Mouse (Mus musculus) limb, embryonic 14.5 days (tissue): ENCODE measurements around the gene Rxra. TPM values are rescaled to one million over a fixed set of nuclear protein-coding genes. Genes with fewer than 3 reads are reported as not detected.

Experiments used
- ATAC-seq: fragments of 200-750 bp; cut with Nextera tagmentation; 2 replicates; pipeline ENCODE4 v1.8.0; 2017; ENCODE audit warnings: low read depth, moderate number of reproducible peaks, moderate TSS enrichment; ENCODE audit not compliant: low FRiP score
- DNase-seq: peaks from one replicate; pipeline ENCODE4 v3.0.0-alpha.2; 2015; ENCODE audit warnings: low spot score
- H3K27ac ChIP-seq: fragments of 300-500 bp; sonication (generic); replicated peaks from 2 replicates; pipeline ENCODE4 v1.5.1; 2014; ENCODE audit warnings: low read depth, mild to moderate bottlenecking, low read length, moderate library complexity, mixed read lengths
- H3K27me3 ChIP-seq: fragments of 300-500 bp; sonication (generic); 2 replicates; pipeline ENCODE4 v1.6.1; 2014; ENCODE audit warnings: low read length, mixed read lengths; ENCODE audit not compliant: control insufficient read depth, insufficient read depth
- H3K36me3 ChIP-seq: fragments of 300-500 bp; sonication (generic); 2 replicates; pipeline ENCODE4 v1.6.1; 2014; ENCODE audit warnings: mild to moderate bottlenecking, low read length, moderate library complexity, mixed read lengths; ENCODE audit not compliant: control insufficient read depth, insufficient read depth
- H3K4me1 ChIP-seq: fragments of 300-500 bp; sonication (generic); 2 replicates; pipeline ENCODE4 v1.6.1; 2014; ENCODE audit warnings: antibody characterized with exemption, low read length, mixed read lengths; ENCODE audit not compliant: control insufficient read depth, insufficient read depth
- H3K4me2 ChIP-seq: fragments of 300-500 bp; sonication (generic); replicated peaks from 2 replicates; pipeline ENCODE4 v1.6.1; 2014; ENCODE audit warnings: low read depth, mild to moderate bottlenecking, low read length, moderate library complexity; ENCODE audit not compliant: severe bottlenecking
- H3K4me3 ChIP-seq: fragments of 300-500 bp; sonication (generic); replicated peaks from 2 replicates; pipeline ENCODE4 v1.5.1; 2014; ENCODE audit warnings: low read length
- H3K9ac ChIP-seq: fragments of 300-500 bp; sonication (generic); 2 replicates; pipeline ENCODE4 v1.6.1; 2014; ENCODE audit warnings: mild to moderate bottlenecking, low read depth, low read length, moderate library complexity; ENCODE audit not compliant: severe bottlenecking
- H3K9me3 ChIP-seq: fragments of 300-500 bp; sonication (generic); 2 replicates; pipeline ENCODE4 v1.6.1; 2016; ENCODE audit warnings: low read length; ENCODE audit not compliant: control insufficient read depth
- POLR2A ChIP-seq: fragments of 200-500 bp; IDR thresholded peaks from 2 replicates; pipeline ENCODE4 v1.8.0; 2012; ENCODE audit warnings: inconsistent platforms, mild to moderate bottlenecking, moderate library complexity, borderline replicate concordance; ENCODE audit not compliant: insufficient read depth, insufficient read length; ENCODE audit errors: extremely low read depth
- WGBS: fragments of 180-500 bp; shearing (Covaris S2); extraction: QIAGEN DNeasy Blood & Tissue Kit; methylation state at CpG from one replicate; pipeline ENCODE4 v1.1.7; 2014; 5-methylcytosine and 5-hydroxymethylcytosine counted together
- polyA plus RNA-seq, 2 experiments: library from polyadenylated mRNA; depleted of rRNA in 1 of 2; stranded (reverse) in 1 of 2; unstranded in 1 of 2; fragments of >200 nt; fragmentation: Nextera tagmentation in 1 of 2; extraction: Ambion mirVana in 1 of 2; gene quantifications; 2 replicates each; pipeline versions ENCODE4 v1.2.1 to v1.2.3; 2012 to 2014

The Rxra gene
- polyA plus RNA-seq, 2 experiments: 13.8 to 56.8 TPM

DNA sequence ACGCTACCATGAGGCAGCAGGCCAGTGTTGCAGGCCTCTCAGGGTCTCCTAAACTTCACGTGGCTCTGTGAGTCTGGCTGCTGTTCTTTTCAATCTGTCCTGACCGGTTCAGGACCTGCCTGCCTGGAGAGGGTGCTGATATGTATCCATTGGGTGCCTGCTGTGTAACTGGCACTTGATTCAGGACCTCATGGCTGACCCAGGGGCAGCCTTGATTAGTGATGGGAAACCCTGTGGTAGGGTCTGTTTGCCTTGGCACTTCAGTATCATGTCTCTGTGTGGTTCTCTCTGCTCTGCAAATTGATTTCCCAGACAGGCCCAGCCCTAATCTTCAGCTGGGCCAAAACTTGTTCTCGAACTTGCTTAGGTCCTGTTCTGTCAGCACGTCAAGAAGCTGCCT is 5.9 kb downstream of the Rxra start:
- H3K27ac ChIP-seq: no peak overlapping the region

DNA sequence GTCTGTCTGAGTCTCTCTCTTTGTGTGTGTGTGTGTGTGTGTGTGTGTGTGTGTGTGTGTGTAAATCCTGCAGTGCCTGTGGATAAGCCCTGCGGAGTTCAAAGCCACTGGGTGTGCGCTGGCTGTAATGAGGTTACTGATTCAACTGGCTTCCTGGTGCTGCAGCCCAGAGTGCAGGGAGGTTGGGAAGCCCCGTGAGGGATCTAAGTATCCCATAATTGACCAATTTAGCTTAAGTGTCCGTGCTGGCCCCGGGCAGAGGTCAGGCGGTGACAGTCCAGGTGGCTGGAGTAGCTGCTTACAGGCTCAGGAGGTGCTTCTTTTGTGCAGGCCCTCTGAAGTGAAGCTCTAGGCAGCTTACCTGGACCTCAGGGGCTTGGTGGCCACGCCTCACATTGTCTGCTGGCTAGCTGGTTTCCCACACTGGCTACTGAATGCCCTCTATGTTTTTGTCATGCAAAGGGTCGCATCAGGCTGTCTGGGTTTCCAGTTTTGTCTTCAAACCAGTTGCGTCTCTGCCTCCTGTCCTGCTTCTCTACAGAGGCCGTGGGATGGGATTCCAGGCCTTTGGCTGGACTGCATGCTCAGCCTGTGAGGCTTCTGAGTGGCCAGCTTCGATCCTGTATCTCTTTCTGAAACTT is 7.9 kb downstream of the Rxra start:
- Histone ChIP-seq H3K36me3 (no peaks in the 10 kb centered on the region), H3K9me3 (no peaks in the 10 kb centered on the region), H3K27me3 (no peaks in the 10 kb centered on the region), H3K27ac (no peak overlapping the region), H3K9ac (0 out of 2 replicates have a peak overlapping the region, but pooled peaks have one; percentile 9), H3K4me2 (no peak overlapping the region), H3K4me3 (no peak overlapping the region), H3K4me1 (peaks cover 93% of the 10 kb centered on the region)
- DNase-seq (no peak), ATAC-seq (no peak)
- 48% methylated on average over 11 of the region's 11 CpGs for WGBS
- no peak for TF ChIP-seq POLR2A

More for the DNA sequence above, 5.9 kb downstream of the Rxra start:
- 57% methylated on average over 5 of the region's 5 CpGs for WGBS
- Histone ChIP-seq H3K27me3 (no peaks in the 10 kb centered on the region), H3K36me3 (no peaks in the 10 kb centered on the region), H3K9me3 (no peaks in the 10 kb centered on the region), H3K4me2 (no peak overlapping the region), H3K9ac (peak overlapping the region; percentile 28; the same call in 1 of the 2 replicates), H3K4me1 (peaks cover 86% of the 10 kb centered on the region), H3K4me3 (no peak overlapping the region)
- TF ChIP-seq POLR2A: no peak
- ATAC-seq: no peak
- DNase-seq: no peak

DNA sequence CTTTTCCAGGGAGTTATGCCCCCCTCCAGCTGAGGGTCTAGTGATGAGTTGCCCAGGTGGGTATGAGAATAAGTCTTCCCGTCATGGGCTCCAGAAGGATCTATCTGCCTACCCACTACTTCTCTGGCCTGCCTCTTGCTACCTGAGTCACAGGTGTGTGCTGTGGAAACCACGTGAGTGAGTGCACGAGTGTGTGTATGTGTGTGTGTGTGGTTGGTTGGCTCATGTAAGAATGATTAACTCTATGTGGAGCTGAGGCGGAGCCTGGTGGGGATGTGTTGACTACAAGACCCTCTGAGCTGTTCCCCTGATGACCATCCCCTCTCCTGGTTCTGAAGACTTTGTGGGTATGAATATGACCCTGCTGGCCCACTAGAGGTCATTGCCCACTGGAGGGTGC is 9.7 kb downstream of the Rxra start:
- no peaks in the 10 kb centered on the region for H3K9me3 ChIP-seq
- H3K36me3 ChIP-seq: no peaks in the 10 kb centered on the region
- TF ChIP-seq POLR2A: no peak
- peaks cover 78% of the 10 kb centered on the region for H3K4me1 ChIP-seq
- WGBS: 90% methylated on average over 4 of the region's 4 CpGs
- H3K4me3 ChIP-seq: no peak overlapping the region
- no peak overlapping the region for H3K4me2 ChIP-seq
- ATAC-seq (no peak), DNase-seq (no peak)
- no peaks in the 10 kb centered on the region for H3K27me3 ChIP-seq
- H3K27ac ChIP-seq: no peak overlapping the region
- H3K9ac ChIP-seq: no peak overlapping the region

DNA sequence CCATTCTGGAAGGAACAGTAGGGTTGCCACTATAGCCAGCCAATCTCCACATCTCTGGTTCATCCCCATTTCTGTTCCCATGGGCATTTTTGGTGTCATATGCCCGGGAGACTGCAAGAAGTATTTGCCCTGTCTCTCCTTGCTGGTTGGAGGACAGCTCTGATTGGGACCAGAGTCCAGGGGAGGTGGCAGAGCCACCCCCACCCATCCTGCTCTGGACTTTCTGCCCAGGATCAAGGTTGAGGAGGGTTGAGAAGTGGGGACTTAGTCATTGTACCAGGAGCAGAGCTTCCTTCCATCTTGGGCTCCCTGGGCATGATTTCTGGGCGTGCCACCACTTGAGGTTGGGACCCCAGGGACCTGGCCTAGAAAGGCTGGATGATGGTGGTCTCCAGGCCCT is 10.1 kb downstream of the Rxra start:
- 85% methylated on average over 2 of the region's 2 CpGs for WGBS
- ATAC-seq (no peak), DNase-seq (no peak)
- Histone ChIP-seq H3K4me1 (peaks cover 76% of the 10 kb centered on the region), H3K27me3 (no peaks in the 10 kb centered on the region), H3K9me3 (no peaks in the 10 kb centered on the region), H3K36me3 (no peaks in the 10 kb centered on the region), H3K27ac (no peak overlapping the region), H3K9ac (no peak overlapping the region), H3K4me2 (no peak overlapping the region), H3K4me3 (no peak overlapping the region)
- no peak for TF ChIP-seq POLR2A

DNA sequence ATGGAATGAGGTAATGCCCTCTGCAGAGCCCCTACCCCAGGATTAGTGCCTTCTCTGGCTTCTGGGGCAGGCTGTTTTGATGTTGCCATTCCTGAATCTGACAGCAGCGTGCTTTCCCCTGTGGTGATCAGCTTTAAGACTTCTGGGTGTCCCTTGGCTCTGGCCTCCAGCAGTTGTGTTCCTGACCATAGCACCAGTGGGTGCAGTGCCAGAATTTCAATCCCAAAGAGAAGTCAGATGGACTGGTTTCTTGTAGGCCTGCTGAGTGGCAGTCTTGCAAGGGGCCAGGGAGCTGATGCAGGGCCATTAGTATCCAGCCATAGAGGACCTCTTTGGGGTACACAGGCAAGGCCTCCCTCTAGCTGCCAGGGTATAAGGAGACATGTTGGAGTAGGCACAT is 10.8 kb downstream of the Rxra start:
- TF ChIP-seq POLR2A: no peak
- no peak overlapping the region for H3K4me3 ChIP-seq
- 0 out of 2 replicates have a peak overlapping the region, but pooled peaks have one; percentile 28 for H3K9ac ChIP-seq
- no peaks in the 10 kb centered on the region for H3K36me3 ChIP-seq
- H3K4me2 ChIP-seq: no peak overlapping the region
- H3K4me1 ChIP-seq: peaks cover 69% of the 10 kb centered on the region
- no peaks in the 10 kb centered on the region for H3K27me3 ChIP-seq
- no peak for ATAC-seq
- H3K27ac ChIP-seq: 0 out of 2 replicates have a peak overlapping the region, but pooled peaks have one; percentile 26
- 16% methylated on average over 1 of the region's 1 CpGs for WGBS
- no peaks in the 10 kb centered on the region for H3K9me3 ChIP-seq
- no peak for DNase-seq

DNA sequence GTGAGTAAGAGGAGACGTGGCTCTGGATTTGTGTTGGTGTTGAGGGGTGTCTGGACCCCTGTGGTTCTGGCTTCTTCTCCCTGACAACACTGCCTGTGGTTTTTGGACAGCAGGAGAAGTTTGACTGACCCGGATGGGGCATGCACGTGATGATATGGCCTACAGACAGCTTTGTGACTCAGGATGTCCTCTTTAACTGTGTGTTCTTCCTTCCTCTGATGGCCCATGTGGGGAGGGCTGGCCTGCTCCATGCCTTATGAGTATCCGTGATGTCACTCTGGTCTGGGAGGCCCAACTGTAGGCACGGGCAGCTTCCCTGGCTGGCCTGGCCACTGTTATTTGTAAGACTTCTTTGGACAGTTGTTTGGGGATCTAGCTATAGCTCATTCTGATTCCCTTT is 11.7 kb downstream of the Rxra start:
- WGBS: 76% methylated on average over 5 of the region's 5 CpGs
- Histone ChIP-seq H3K27ac (no peak overlapping the region), H3K4me1 (peaks cover 60% of the 10 kb centered on the region)

More for the DNA sequence above, 11.7 kb downstream of the Rxra start:
- Histone ChIP-seq H3K9me3 (no peaks in the 10 kb centered on the region), H3K36me3 (no peaks in the 10 kb centered on the region), H3K27me3 (no peaks in the 10 kb centered on the region), H3K4me2 (no peak overlapping the region), H3K4me3 (no peak overlapping the region), H3K9ac (no peak overlapping the region)
- DNase-seq: no peak
- no peak for TF ChIP-seq POLR2A
- no peak for ATAC-seq
